Mouse (Mus musculus): ENCODE measurements at regions not wholly inside any gene's neighbourhood (a gene's known extent, or its start where the extent isn't known, plus 50 kb on each side); places are given as distances from the start of the nearest gene placed in this dataset.

DNA sequence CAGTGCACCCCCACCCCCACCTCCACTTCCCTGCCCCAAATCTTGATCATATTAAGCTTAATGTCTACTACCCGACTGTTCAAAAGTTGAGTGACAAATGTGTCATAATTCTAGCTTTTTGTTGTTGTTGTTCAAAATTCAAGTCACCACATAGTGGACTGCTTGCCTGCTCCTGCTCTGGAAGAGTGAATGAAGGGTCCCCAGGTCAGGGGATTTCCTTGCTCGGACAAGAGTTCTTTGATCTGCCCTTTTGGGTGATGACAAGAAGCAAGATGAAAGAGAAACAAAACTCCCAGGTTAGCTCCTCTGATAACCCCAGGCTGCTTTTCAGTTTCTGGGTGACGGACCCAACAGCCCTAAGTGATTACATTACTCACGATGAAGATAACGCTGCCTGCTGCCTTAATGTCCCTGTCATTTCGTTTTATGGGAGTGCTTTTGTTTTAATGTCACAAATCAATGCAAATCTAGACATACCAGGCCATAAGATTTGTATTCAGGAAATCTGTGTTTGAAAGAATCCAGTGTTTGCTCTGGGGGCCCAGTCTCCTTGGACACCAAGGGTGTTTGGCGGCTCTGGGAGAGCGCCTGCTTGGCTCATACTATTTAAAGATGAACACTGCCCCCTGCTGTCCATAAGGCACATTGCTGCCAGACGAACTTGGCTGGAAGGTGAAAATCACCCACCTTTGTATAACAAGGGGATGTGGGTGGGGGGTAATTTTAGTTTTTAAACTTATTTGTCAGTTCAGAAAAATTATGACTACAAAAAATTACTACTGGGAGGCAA, 172.0 kb upstream of the 1700066M21Rik start:
- 24% methylated on average over 9 of the region's 9 CpGs for WGBS
- Histone ChIP-seq H3K36me3 (ENCODE audit: control insufficient read depth, insufficient read depth, low read length) (no peaks in the 10 kb centered on the region), H3K27ac (ENCODE audit: insufficient read depth, low read length) (no peak overlapping the region), H3K27me3 (ENCODE audit: control insufficient read depth, insufficient read depth, low read length) (0 out of 2 replicates have a peak, but pooled peaks cover 1% of the 10 kb centered on the region), H3K4me1 (ENCODE audit: control insufficient read depth, insufficient read depth, insufficient read length) (no peaks in the 10 kb centered on the region), H3K4me3 (ENCODE audit: extremely low read depth, insufficient read depth, insufficient read length) (no peak overlapping the region)
- peak in 1 of 2 experiments; percentile 28 for DNase-seq (ENCODE audit: low read depth in 1 of 2, low spot score in 2 of 2)
- TF ChIP-seq CTCF (IDR thresholded peaks at IDR 0.05; ENCODE audit: extremely low read depth, insufficient read depth, insufficient read length, insufficient replicate concordance): peak; percentile 49; the same call in 1 of the 2 replicates
- no peak for TF ChIP-seq POLR2A (IDR thresholded peaks at IDR 0.05; ENCODE audit: low read depth, low read length)

DNA sequence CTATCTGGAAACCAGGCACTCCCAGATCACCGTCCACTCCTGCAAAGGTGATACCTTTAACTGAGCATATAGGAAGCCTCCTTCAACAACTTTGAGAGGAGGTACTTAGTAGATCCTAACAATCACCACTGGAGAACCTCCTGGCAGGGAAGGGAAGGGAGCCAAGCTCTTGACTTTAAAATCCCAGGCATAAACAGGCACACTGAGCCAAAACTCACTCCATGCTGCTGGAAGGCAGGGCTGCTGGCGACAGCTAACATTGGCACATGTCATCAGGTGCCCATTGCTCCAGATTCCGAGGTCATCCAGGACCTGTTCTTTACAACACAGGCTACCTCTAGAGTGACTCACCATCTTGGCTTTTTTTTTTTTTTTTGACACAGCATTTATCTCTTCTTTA, 170.9 kb upstream of the 1700066M21Rik start:
- Histone ChIP-seq H3K4me1 (ENCODE audit: control insufficient read depth, insufficient read depth, insufficient read length) (no peaks in the 10 kb centered on the region), H3K36me3 (ENCODE audit: control insufficient read depth, insufficient read depth, low read length) (no peaks in the 10 kb centered on the region), H3K27ac (ENCODE audit: insufficient read depth, low read length) (no peak overlapping the region), H3K27me3 (ENCODE audit: control insufficient read depth, insufficient read depth, low read length) (0 out of 2 replicates have a peak, but pooled peaks cover 1% of the 10 kb centered on the region), H3K4me3 (ENCODE audit: extremely low read depth, insufficient read depth, insufficient read length) (no peak overlapping the region)
- 60% methylated on average over 3 of the region's 3 CpGs for WGBS
- no peak for DNase-seq (ENCODE audit: low read depth in 1 of 2, low spot score in 2 of 2)
- TF ChIP-seq CTCF (IDR thresholded peaks at IDR 0.05; ENCODE audit: extremely low read depth, insufficient read depth, insufficient read length, insufficient replicate concordance) (no peak), POLR2A (IDR thresholded peaks at IDR 0.05; ENCODE audit: low read depth, low read length) (no peak)

DNA sequence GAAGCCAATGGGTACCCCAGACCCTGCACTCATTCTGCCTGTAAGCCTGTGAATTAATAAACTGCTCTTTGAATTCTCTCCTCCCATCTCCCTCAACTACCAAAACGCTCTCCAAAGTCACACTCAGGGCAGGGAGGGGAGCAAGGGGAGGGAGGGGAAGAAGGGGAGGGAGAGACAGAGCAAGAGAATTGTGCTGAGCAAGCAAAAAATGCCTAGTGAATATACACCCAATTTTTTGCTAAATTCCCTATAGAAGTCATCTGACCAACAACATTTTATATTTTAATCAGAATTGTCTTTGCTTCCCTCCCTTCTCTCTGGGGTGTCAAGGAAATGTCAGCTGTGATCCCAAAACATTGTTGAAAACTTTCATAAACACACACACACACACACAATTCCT, 170.5 kb upstream of the 1700066M21Rik start:
- Histone ChIP-seq H3K27ac (ENCODE audit: insufficient read depth, low read length) (no peak overlapping the region), H3K27me3 (ENCODE audit: control insufficient read depth, insufficient read depth, low read length) (0 out of 2 replicates have a peak, but pooled peaks cover 1% of the 10 kb centered on the region), H3K36me3 (ENCODE audit: control insufficient read depth, insufficient read depth, low read length) (no peaks in the 10 kb centered on the region), H3K4me3 (ENCODE audit: extremely low read depth, insufficient read depth, insufficient read length) (no peak overlapping the region), H3K4me1 (ENCODE audit: control insufficient read depth, insufficient read depth, insufficient read length) (no peaks in the 10 kb centered on the region)
- 16% methylated on average over 1 of the region's 1 CpGs for WGBS
- no peak for DNase-seq (ENCODE audit: low read depth in 1 of 2, low spot score in 2 of 2)
- TF ChIP-seq CTCF (IDR thresholded peaks at IDR 0.05; ENCODE audit: extremely low read depth, insufficient read depth, insufficient read length, insufficient replicate concordance) (no peak), POLR2A (IDR thresholded peaks at IDR 0.05; ENCODE audit: low read depth, low read length) (no peak)

DNA sequence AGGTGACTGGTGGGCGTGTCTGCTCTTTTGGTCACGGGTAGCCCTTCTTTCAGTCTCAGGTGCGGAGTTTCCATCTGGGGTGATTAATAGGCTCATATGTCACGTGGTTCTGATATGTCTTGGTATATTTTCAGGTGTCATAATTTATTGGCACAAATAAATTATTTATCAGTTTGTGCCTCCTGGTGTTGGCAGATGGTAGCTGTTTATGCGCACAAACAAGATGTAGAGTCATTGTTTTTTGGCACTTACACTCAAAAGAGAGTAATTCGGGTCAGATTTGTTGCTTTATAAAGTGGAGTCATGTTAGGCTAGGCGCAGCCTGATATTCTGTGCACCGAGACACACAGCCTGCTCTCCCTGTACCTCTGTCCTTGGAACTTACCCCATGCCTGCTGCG, 169.0 kb upstream of the 1700066M21Rik start:
- DNase-seq (ENCODE audit: low read depth in 1 of 2, low spot score in 2 of 2): no peak
- Histone ChIP-seq H3K36me3 (ENCODE audit: control insufficient read depth, insufficient read depth, low read length) (no peaks in the 10 kb centered on the region), H3K4me3 (ENCODE audit: extremely low read depth, insufficient read depth, insufficient read length) (no peak overlapping the region), H3K4me1 (ENCODE audit: control insufficient read depth, insufficient read depth, insufficient read length) (no peaks in the 10 kb centered on the region), H3K27me3 (ENCODE audit: control insufficient read depth, insufficient read depth, low read length) (0 out of 2 replicates have a peak, but pooled peaks cover 1% of the 10 kb centered on the region), H3K27ac (ENCODE audit: insufficient read depth, low read length) (no peak overlapping the region)
- TF ChIP-seq CTCF (IDR thresholded peaks at IDR 0.05; ENCODE audit: extremely low read depth, insufficient read depth, insufficient read length, insufficient replicate concordance) (no peak), POLR2A (IDR thresholded peaks at IDR 0.05; ENCODE audit: low read depth, low read length) (no peak)
- 88% methylated on average over 9 of the region's 9 CpGs for WGBS

DNA sequence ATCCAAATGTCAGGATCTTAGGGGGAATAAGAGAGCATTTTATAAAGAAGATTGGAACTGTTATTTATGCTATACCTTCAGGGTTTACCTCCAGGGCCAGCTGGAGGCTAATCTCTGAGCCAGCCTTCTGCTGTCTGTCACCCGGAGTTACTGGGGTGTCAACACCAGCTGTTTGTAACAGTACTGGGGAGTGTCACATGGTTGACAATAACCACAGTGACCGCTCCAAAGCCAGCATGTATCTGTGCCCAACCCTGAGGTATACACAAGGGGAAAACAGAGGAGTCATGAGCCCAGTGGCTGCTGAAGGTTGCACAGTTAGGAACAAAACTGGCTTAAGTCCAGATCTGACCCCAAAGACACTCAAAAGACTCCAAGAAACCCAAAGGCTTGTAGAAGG, 168.1 kb upstream of the 1700066M21Rik start:
- H3K27me3 ChIP-seq (ENCODE audit: control insufficient read depth, insufficient read depth, low read length): 0 out of 2 replicates have a peak, but pooled peaks cover 1% of the 10 kb centered on the region
- DNase-seq (ENCODE audit: low read depth in 1 of 2, low spot score in 2 of 2): no peak
- H3K4me1 ChIP-seq (ENCODE audit: control insufficient read depth, insufficient read depth, insufficient read length): no peaks in the 10 kb centered on the region
- TF ChIP-seq CTCF (IDR thresholded peaks at IDR 0.05; ENCODE audit: extremely low read depth, insufficient read depth, insufficient read length, insufficient replicate concordance) (no peak), POLR2A (IDR thresholded peaks at IDR 0.05; ENCODE audit: low read depth, low read length) (no peak)
- WGBS: 67% methylated on average over 2 of the region's 2 CpGs
- H3K4me3 ChIP-seq (ENCODE audit: extremely low read depth, insufficient read depth, insufficient read length): no peak overlapping the region
- H3K36me3 ChIP-seq (ENCODE audit: control insufficient read depth, insufficient read depth, low read length): no peaks in the 10 kb centered on the region
- H3K27ac ChIP-seq (ENCODE audit: insufficient read depth, low read length): no peak overlapping the region

DNA sequence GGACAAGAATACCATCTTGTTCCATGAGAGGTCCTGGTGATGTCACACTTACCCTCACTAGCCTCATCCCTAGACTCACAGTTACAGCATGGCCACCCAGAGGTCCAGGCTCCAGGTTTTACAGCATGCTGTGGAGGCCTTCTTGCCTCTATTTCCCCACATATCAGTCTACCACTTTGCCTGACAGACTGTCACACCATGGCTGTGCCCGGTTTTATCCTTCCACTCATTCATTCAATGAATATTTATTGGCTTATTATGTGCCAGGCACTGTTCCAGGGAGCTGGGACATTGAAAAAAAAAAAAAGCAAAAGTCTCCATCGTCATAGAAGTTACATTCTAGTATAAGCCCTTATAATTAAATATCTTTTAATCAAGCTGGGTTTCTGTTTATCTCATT, 166.4 kb upstream of the 1700066M21Rik start:
- 68% methylated on average over 2 of the region's 2 CpGs for WGBS
- Histone ChIP-seq H3K27me3 (ENCODE audit: control insufficient read depth, insufficient read depth, low read length) (no peaks in the 10 kb centered on the region), H3K4me3 (ENCODE audit: extremely low read depth, insufficient read depth, insufficient read length) (no peak overlapping the region), H3K27ac (ENCODE audit: insufficient read depth, low read length) (no peak overlapping the region), H3K4me1 (ENCODE audit: control insufficient read depth, insufficient read depth, insufficient read length) (no peaks in the 10 kb centered on the region), H3K36me3 (ENCODE audit: control insufficient read depth, insufficient read depth, low read length) (no peaks in the 10 kb centered on the region)
- no peak for DNase-seq (ENCODE audit: low read depth in 1 of 2, low spot score in 2 of 2)
- TF ChIP-seq CTCF (IDR thresholded peaks at IDR 0.05; ENCODE audit: extremely low read depth, insufficient read depth, insufficient read length, insufficient replicate concordance): no peak

DNA sequence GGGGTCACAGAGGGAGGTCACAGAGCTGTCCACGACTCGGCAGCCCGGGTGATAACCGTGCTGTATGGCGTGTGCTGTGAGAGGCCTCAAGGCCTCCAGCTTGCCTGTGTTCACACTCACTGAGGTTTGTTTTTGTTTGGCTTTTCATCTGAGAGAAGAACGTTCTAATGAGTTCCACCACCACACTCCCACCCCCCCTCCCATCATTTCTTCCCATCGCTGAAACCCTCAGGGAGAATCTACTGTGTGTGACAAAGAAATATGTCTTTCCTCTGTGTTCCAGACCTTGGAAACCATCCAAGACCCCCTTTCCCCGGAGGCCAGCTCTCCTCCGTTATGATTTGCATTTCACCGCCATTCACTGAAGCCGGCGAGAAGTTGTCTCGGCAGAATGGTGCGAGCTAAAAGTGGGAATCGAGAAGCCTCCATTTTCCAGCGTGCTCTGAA, 164.0 kb upstream of the 1700066M21Rik start:
- Histone ChIP-seq H3K4me3 (ENCODE audit: extremely low read depth, insufficient read depth, insufficient read length) (no peak overlapping the region), H3K36me3 (ENCODE audit: control insufficient read depth, insufficient read depth, low read length) (no peaks in the 10 kb centered on the region), H3K27ac (ENCODE audit: insufficient read depth, low read length) (no peak overlapping the region), H3K4me1 (ENCODE audit: control insufficient read depth, insufficient read depth, insufficient read length) (no peaks in the 10 kb centered on the region), H3K27me3 (ENCODE audit: control insufficient read depth, insufficient read depth, low read length) (no peaks in the 10 kb centered on the region)
- no peak for DNase-seq (ENCODE audit: low read depth in 1 of 2, low spot score in 2 of 2)
- WGBS: 91% methylated on average over 16 of the region's 16 CpGs
- TF ChIP-seq POLR2A (IDR thresholded peaks at IDR 0.05; ENCODE audit: low read depth, low read length): no peak
- TF ChIP-seq CTCF (IDR thresholded peaks at IDR 0.05; ENCODE audit: extremely low read depth, insufficient read depth, insufficient read length, insufficient replicate concordance): no peak

All from spleen, adult 2 months (tissue).